Comparison of ENCODE assay signal across 8 mouse cellular contexts in the genomic region with DNA sequence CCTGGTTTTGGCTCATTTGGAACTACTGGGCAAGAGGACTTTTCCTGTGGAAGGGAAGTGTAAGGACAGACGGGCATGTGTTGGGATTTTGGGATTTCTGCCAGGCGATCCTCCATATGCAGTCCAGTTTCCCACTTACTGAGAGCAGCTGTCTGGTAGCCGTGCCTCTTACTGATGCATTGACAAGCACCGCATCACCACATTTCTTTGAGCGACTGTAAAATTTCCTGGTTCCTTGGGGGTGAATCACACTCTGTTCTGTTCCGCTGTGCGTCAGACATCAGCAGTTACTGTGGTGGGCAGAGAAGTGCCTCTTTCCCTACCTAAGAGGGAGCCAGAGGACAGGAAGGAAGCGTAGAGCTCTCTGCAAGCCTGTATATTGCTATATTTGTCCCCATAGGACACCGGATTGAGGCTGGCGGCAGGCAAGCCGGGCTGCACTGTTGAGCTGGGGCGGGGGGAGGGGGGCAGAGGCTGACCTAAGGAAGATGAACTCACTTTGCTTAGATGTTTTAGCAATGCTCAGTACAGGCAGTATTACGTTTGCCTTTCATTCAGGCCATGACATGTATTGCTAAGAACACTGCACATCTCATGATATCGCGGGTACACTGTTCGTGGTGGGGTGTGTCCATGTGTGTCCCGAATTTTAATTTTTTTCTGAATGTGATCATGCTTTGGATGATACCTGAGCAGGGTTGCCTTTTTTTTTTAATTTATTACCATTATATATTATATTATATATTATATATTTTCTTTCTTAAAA. TPM values are rescaled to one million over a fixed set of nuclear protein-coding genes. Genes with fewer than 3 reads are reported as not detected.
DNase-seq lines count a peak whose midpoint lies in the region; ATAC-seq and TF ChIP-seq lines count a peak whose summit lies in the region.

No protein-coding gene starts in this region.

- H3K36me3 ChIP-seq in intestine, postnatal 0 days (ENCODE audit: control insufficient read depth, insufficient read depth), result peaks cover 48% of the 10 kb centered on the region

- H3K4me1 ChIP-seq in intestine, postnatal 0 days (replicated peaks; ENCODE audit: control insufficient read depth, insufficient read depth, low read length), result no peaks in the 10 kb centered on the region
- H3K4me1 ChIP-seq in olfactory bulb, adult 2 months (ENCODE audit: control insufficient read depth, insufficient read depth, low read length), result peaks cover 13% of the 10 kb centered on the region

- H3K9ac ChIP-seq in intestine, postnatal 0 days (ENCODE audit: low read depth, low read length), result no peak overlapping the region

- no peak for ATAC-seq in intestine, postnatal 0 days

- DNase-seq in layer of hippocampus, adult 11-12 months (ENCODE audit: low spot score), result peak; percentile 65
- no peak for DNase-seq in layer of hippocampus, adult 9-10 months (ENCODE audit: low spot score)
- DNase-seq in cerebellum, adult 9-11 months, result peak; percentile 38
- DNase-seq in spleen, postnatal 14 days (ENCODE audit: low spot score in 2 of 2), result no peak
- no peak for DNase-seq in thymus, postnatal 0 days (ENCODE audit: low spot score)
- no peak for DNase-seq in MN1 (ENCODE audit: low spot score)

- TF ChIP-seq POLR2A in olfactory bulb, adult 2 months (IDR thresholded peaks at IDR 0.05; ENCODE audit: insufficient read depth, low read depth, low read length), result no peak

- H3K4me2 ChIP-seq in intestine, postnatal 0 days (replicated peaks; ENCODE audit: low read depth), result no peak overlapping the region

- WGBS in intestine, postnatal 0 days, result 74% methylated on average over 17 of the region's 17 CpGs
- 48% methylated on average over 17 of the region's 17 CpGs for WGBS in olfactory bulb, adult 2 months

- TF ChIP-seq CTCF in intestine, postnatal 0 days (IDR thresholded peaks at IDR 0.05; ENCODE audit: low read depth), result peak; percentile 36; the same call in 1 of the 2 replicates
- TF ChIP-seq CTCF in olfactory bulb, adult 2 months (IDR thresholded peaks at IDR 0.05; ENCODE audit: insufficient read depth, low read depth, low read length), result no peak

- no peaks in the 10 kb centered on the region for H3K9me3 ChIP-seq in intestine, postnatal 0 days (ENCODE audit: control insufficient read depth)

- no peaks in the 10 kb centered on the region for H3K27me3 ChIP-seq in intestine, postnatal 0 days (replicated peaks; ENCODE audit: control insufficient read depth, insufficient read depth, low read length)

- H3K27ac ChIP-seq in intestine, postnatal 0 days (ENCODE audit: low read depth, low read length), result no peak overlapping the region
- H3K27ac ChIP-seq in olfactory bulb, adult 2 months (ENCODE audit: insufficient read depth, low read depth, low read length), result peak overlapping the region; percentile 28; the same call in 1 of the 2 replicates

- no peak overlapping the region for H3K4me3 ChIP-seq in intestine, postnatal 0 days (ENCODE audit: low read depth, low read length)
- H3K4me3 ChIP-seq in olfactory bulb, adult 2 months (ENCODE audit: insufficient read depth, low read depth, low read length), result no peak overlapping the region

RNA-seq across cellular contexts. Expression of gene Klhl8, which starts 56.8 kb away (rescaled TPM):
- 4.3 and 4.6 TPM in 2 replicates for polyA plus RNA-seq in intestine, postnatal 0 days (2015; fragmentation: Nextera tagmentation; extraction: Ambion mirVana)
- not detected in 2 replicates for polyA plus RNA-seq in olfactory bulb, adult 2 months (2012; ENCODE audit: insufficient read depth, insufficient read length, low replicate concordance, missing spikeins)
- 8.6 and 9.3 TPM in 2 replicates for polyA plus RNA-seq in thymus, postnatal 0 days (2015; fragmentation: Nextera tagmentation; extraction: Ambion mirVana)

Comparison
In these comparisons a context has a peak if more than half of its experiments do, and no peak if none do; other contexts are left out.
1. DNase-seq: peak in layer of hippocampus, adult 11-12 months (single experiment) and cerebellum, adult 9-11 months (single experiment); none in layer of hippocampus, adult 9-10 months (single experiment), spleen, postnatal 14 days (0 of 2), thymus, postnatal 0 days (single experiment) and MN1 (single experiment).